Mouse (Mus musculus) small intestine, adult 2 months (tissue): ENCODE data around the gene Pip5k1c. TPM values are rescaled to one million over a fixed set of nuclear protein-coding genes. Genes with fewer than 3 reads are reported as not detected.

Source experiments
- H3K27ac ChIP-seq: fragments of 200-500 bp; 2 replicates; pipeline ENCODE4 v1.5.1; 2012; ENCODE audit warnings: low read depth, low read length, control low read depth, inconsistent platforms; ENCODE audit not compliant: insufficient read depth
- H3K27me3 ChIP-seq: fragments of 200-500 bp; 2 replicates; pipeline ENCODE4 v1.6.1; 2012; ENCODE audit warnings: mild to moderate bottlenecking, moderate library complexity, low read length, inconsistent platforms; ENCODE audit not compliant: control insufficient read depth, insufficient read depth
- H3K36me3 ChIP-seq: fragments of 200-500 bp; 2 replicates; pipeline ENCODE4 v1.6.1; 2012; ENCODE audit warnings: mild to moderate bottlenecking, low read length, control low read depth, inconsistent platforms; ENCODE audit not compliant: control insufficient read depth, insufficient read depth
- H3K4me1 ChIP-seq: fragments of 200-500 bp; 2 replicates; pipeline ENCODE4 v1.6.1; 2012; ENCODE audit warnings: low read length, inconsistent platforms, mixed read lengths; ENCODE audit not compliant: control insufficient read depth, insufficient read depth, insufficient read length
- H3K4me3 ChIP-seq: fragments of 200-500 bp; 2 replicates; pipeline ENCODE4 v1.5.1; 2012; ENCODE audit warnings: low read depth, mild to moderate bottlenecking, control low read depth, inconsistent platforms, low read length, moderate library complexity
- CTCF ChIP-seq: fragments of 200-500 bp; IDR thresholded peaks from 2 replicates; pipeline ENCODE4 v1.5.1; 2012; ENCODE audit warnings: low read depth, mild to moderate bottlenecking, control low read depth, inconsistent platforms, low read length, moderate library complexity, mixed read lengths; ENCODE audit not compliant: insufficient replicate concordance, insufficient read length; ENCODE audit errors: extremely low read depth
- POLR2A ChIP-seq: fragments of 200-500 bp; IDR thresholded peaks from 2 replicates; pipeline ENCODE4 v1.6.1; 2012; ENCODE audit warnings: low read depth, mild to moderate bottlenecking, control low read depth, inconsistent platforms, low read length, moderate library complexity
- WGBS: fragments of 180-500 bp; shearing (Covaris S2); methylation state at CpG from one replicate; pipeline ENCODE4 v1.1.7; 2018; 5-methylcytosine and 5-hydroxymethylcytosine counted together
- polyA plus RNA-seq: library from polyadenylated mRNA; depleted of rRNA; stranded (reverse); fragments of >200 nt; gene quantifications from 2 replicates; pipeline ENCODE4 v1.2.3, GENCODE M21; 2012; rRNA removed

The Pip5k1c gene
- polyA plus RNA-seq: 26.1 and 50.8 TPM in 2 replicates

GRCm38 (mm10) chr10:81292554-81293333, at the start of gene Pip5k1c:
Gene Pip5k1c, plus strand, starts transcription at chr10:81292963.
- peak within 1 kb of the TSS; percentile 98 for H3K27ac ChIP-seq
- peak within 1 kb of the TSS; percentile 92 for H3K4me3 ChIP-seq
- H3K4me1 ChIP-seq: peaks cover 38% of the 10 kb centered on the region
- peak; percentile 78; the same call in 1 of the 2 replicates for TF ChIP-seq POLR2A
- peak; percentile 84 for TF ChIP-seq CTCF
- WGBS: under 1% methylated on average over 80 of the region's 80 CpGs
- no peaks in the 10 kb centered on the region for H3K27me3 ChIP-seq
- H3K36me3 ChIP-seq: 0 out of 2 replicates have a peak, but pooled peaks cover 2% of the 10 kb centered on the region

GRCm38 (mm10) chr10:81244146-81244545, 48.6 kb upstream of the Pip5k1c start:
- TF ChIP-seq POLR2A (no peak), CTCF (no peak)
- H3K36me3 ChIP-seq: no peaks in the 10 kb centered on the region; the same call in 1 of the 2 replicates
- H3K4me1 ChIP-seq: peaks cover 29% of the 10 kb centered on the region
- 56% methylated on average over 4 of the region's 4 CpGs for WGBS
- peaks cover 2% of the 10 kb centered on the region; the same call in 1 of the 2 replicates for H3K27me3 ChIP-seq
- H3K4me3 ChIP-seq: no peak overlapping the region
- H3K27ac ChIP-seq: no peak overlapping the region

GRCm38 (mm10) chr10:81244595-81244994, 48.2 kb upstream of the Pip5k1c start:
- Histone ChIP-seq H3K4me3 (no peak overlapping the region), H3K36me3 (no peaks in the 10 kb centered on the region; the same call in 1 of the 2 replicates), H3K4me1 (peaks cover 33% of the 10 kb centered on the region), H3K27ac (no peak overlapping the region), H3K27me3 (no peaks in the 10 kb centered on the region; the same call in 1 of the 2 replicates)
- no peak for TF ChIP-seq POLR2A
- TF ChIP-seq CTCF: peak; percentile 87; the same call in 1 of the 2 replicates
- 9% methylated on average over 17 of the region's 17 CpGs for WGBS

GRCm38 (mm10) chr10:81245166-81245565, 47.6 kb upstream of the Pip5k1c start:
- H3K36me3 ChIP-seq: no peaks in the 10 kb centered on the region; the same call in 1 of the 2 replicates
- 93% methylated on average over 6 of the region's 6 CpGs for WGBS
- TF ChIP-seq POLR2A (no peak), CTCF (no peak)
- no peaks in the 10 kb centered on the region for H3K27me3 ChIP-seq
- peaks cover 39% of the 10 kb centered on the region for H3K4me1 ChIP-seq
- H3K27ac ChIP-seq: no peak overlapping the region
- no peak overlapping the region for H3K4me3 ChIP-seq

- no peaks in the 10 kb centered on the region; the same call in 1 of the 2 replicates for H3K36me3 ChIP-seq
- WGBS: 27% methylated on average over 2 of the region's 2 CpGs
- TF ChIP-seq POLR2A (no peak), CTCF (no peak)
- peaks cover 8% of the 10 kb centered on the region for H3K27me3 ChIP-seq
- no peak overlapping the region for H3K4me3 ChIP-seq
- H3K4me1 ChIP-seq: peaks cover 45% of the 10 kb centered on the region
- peak overlapping the region; percentile 86 for H3K27ac ChIP-seq
Measured at GRCm38 (mm10) chr10:81247804-81248203, 45.0 kb upstream of the Pip5k1c start.

- Histone ChIP-seq H3K36me3 (no peaks in the 10 kb centered on the region; the same call in 1 of the 2 replicates), H3K4me3 (no peak overlapping the region), H3K4me1 (peaks cover 38% of the 10 kb centered on the region), H3K27ac (no peak overlapping the region), H3K27me3 (peaks cover 15% of the 10 kb centered on the region)
- WGBS: 82% methylated on average over 8 of the region's 8 CpGs
- TF ChIP-seq CTCF (no peak), POLR2A (no peak)
Measured at GRCm38 (mm10) chr10:81249442-81249841, 43.3 kb upstream of the Pip5k1c start.
